In the genomic region with DNA sequence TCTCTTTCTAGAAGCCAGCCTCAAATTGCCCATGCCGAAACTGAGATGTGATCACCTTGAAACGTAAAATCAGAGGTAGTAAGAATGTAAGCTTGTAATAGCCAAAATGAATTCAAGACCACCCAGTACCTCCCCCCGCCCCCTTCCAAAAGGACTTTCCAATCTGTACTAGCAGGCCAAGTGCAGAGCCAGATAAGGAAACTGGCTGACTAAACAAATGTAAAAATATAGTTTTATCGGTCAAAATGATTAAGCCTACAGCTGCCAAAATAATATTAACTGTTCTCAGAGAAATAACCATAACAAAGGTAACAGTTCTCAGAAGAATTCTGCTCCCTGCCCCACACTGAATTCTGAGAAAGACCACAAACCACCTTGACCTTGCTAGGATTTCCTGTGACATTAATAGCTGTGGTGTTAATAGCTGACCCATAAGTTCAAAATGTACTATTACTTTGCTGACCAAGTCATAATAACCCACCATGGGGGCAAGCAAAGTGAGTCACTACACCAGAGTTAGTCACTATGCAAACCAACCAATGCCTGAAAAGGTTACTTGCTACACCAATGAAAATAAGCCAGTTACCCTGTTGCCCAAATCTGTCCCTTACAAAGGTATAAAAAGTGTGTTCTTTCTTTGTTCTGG, we compare ENCODE assay signal across 15 mouse cellular contexts. TPM values are rescaled to one million over a fixed set of nuclear protein-coding genes. Genes with fewer than 3 reads are reported as not detected.
A peak's percentile ranks its signal among the peaks of the same experiment; 100 is the strongest.
DNase-seq lines count a peak whose midpoint lies in the region.
"Had no signal": no experiment of that assay in that cellular context is flagged by ENCODE, and none has a peak within 500 bp of the region (broad histone marks: within the 10 kb centered on the region; RNA-seq: fewer than 3 reads in every experiment).

No protein-coding gene starts in this region.

- DNase-seq in adrenal gland, adult (ENCODE audit: inconsistent age in 2 of 2, low spot score in 1 of 2), result peak; percentile 26 to 72
- DNase-seq in adrenal gland, postnatal 14 days, result no peak
- peak; percentile 42 for DNase-seq in heart, adult 11 months
- no peak for DNase-seq in heart, adult 18-20 months
- peak; percentile 72 for DNase-seq in kidney, adult 9 months
- no peak for DNase-seq in kidney, adult 18-20 months
- DNase-seq in fibroblast of lung, adult 2 months (ENCODE audit: low read depth), result peak; percentile 7
- no peak for DNase-seq in Muller cell, postnatal 12 days (ENCODE audit: inconsistent ontology term)
- DNase-seq: adrenal gland, adult 8-10 months; adrenal gland, postnatal 25 days; cerebellum, adult 11-12 months; cerebellum, adult 2 months; cerebellum, adult 9-10 months; cerebellum, postnatal 10 days; cerebellum, postnatal 25 days had no signal

RNA-seq across cellular contexts. Expression of a gene that starts 21.1 kb away (rescaled TPM):
- 8.5 and 9.2 TPM in 2 replicates for total RNA-seq in adrenal gland, postnatal 14 days (2021)
- 1 to 10 TPM; 2.7 to 3.1 TPM for total RNA-seq in heart, adult 18-20 months (2021)

Comparison
In these comparisons a context has a peak if more than half of its experiments do, and no peak if none do; other contexts are left out.
1. DNase-seq: peak in adrenal gland, adult (2 of 2), heart, adult 11 months (single experiment), kidney, adult 9 months (single experiment) and fibroblast of lung, adult 2 months (single experiment); none in adrenal gland, postnatal 14 days (single experiment), heart, adult 18-20 months (0 of 2), kidney, adult 18-20 months (single experiment) and Muller cell, postnatal 12 days (single experiment).